Mouse (Mus musculus) embryonic fibroblast, embryonic 13.5 days (primary cell): ENCODE data around the gene Glp1r. TPM values are rescaled to one million over a fixed set of nuclear protein-coding genes. Genes with fewer than 3 reads are reported as not detected.

ENCODE experiments used
- H3K27ac ChIP-seq: 2 replicates; pipeline ENCODE4 v1.5.1; 2012; ENCODE audit warnings: low read length, control low read depth, inconsistent platforms; ENCODE audit not compliant: insufficient read depth
- H3K4me1 ChIP-seq: 2 replicates; pipeline ENCODE4 v1.6.1; 2011; ENCODE audit warnings: low read length; ENCODE audit not compliant: control insufficient read depth, insufficient read depth
- H3K4me3 ChIP-seq: 2 replicates; pipeline ENCODE4 v1.5.1; 2011; ENCODE audit warnings: mild to moderate bottlenecking, control low read depth, low read length; ENCODE audit not compliant: insufficient read depth
- CTCF ChIP-seq: IDR thresholded peaks from 2 replicates; pipeline ENCODE4 v1.5.1; 2011; ENCODE audit warnings: mild to moderate bottlenecking, control low read depth, low read length, moderate library complexity, borderline replicate concordance; ENCODE audit not compliant: insufficient read depth
- POLR2A ChIP-seq: IDR thresholded peaks from 2 replicates; pipeline ENCODE4 v1.6.1; 2011; ENCODE audit warnings: low read depth, mild to moderate bottlenecking, control low read depth, low read length, moderate library complexity
- polyA plus RNA-seq: library from polyadenylated mRNA; stranded (reverse); fragments of >200 nt; gene quantifications from 2 replicates; pipeline ENCODE4 v1.2.4, GENCODE M21; 2011; ENCODE audit warnings: low read depth; ENCODE audit not compliant: missing spikeins, insufficient read length

Gene Glp1r
- polyA plus RNA-seq, 1 experiment: not detected

GRCm38 (mm10) chr17:30880391-30880790, 21.2 kb upstream of the Glp1r start:
- Histone ChIP-seq H3K4me1 (no peaks in the 10 kb centered on the region), H3K4me3 (no peak overlapping the region), H3K27ac (no peak overlapping the region)
- no peak for TF ChIP-seq POLR2A
- no peak for TF ChIP-seq CTCF

- TF ChIP-seq POLR2A (no peak), CTCF (no peak)
- H3K4me1 ChIP-seq: no peaks in the 10 kb centered on the region
- H3K27ac ChIP-seq: no peak overlapping the region
- H3K4me3 ChIP-seq: no peak overlapping the region
Measured at GRCm38 (mm10) chr17:30881001-30881400, 20.6 kb upstream of the Glp1r start.

DNA sequence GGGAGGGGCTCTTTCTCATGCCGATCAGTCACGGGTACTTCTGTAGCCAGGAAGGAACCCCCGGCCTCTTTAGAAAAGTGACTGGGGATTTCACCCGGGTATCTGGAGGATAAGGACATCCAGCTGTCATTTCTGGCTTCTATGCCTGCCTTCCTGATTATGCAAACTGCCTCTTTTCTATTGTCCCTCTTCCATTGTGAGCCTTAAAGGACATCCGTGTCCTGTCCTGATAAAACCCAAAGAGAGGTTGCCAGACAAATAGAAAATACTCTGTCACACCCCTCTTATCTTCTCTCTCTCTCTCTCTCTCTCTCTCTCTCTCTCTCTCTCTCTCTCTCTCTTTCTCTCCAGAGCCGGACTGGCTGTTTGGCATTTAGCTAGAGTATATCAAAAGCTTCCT, 19.4 kb upstream of the Glp1r start:
- TF ChIP-seq CTCF: no peak
- no peak for TF ChIP-seq POLR2A
- no peaks in the 10 kb centered on the region for H3K4me1 ChIP-seq
- H3K4me3 ChIP-seq: no peak overlapping the region
- no peak overlapping the region for H3K27ac ChIP-seq

- no peaks in the 10 kb centered on the region for H3K4me1 ChIP-seq
- H3K4me3 ChIP-seq: no peak overlapping the region
- TF ChIP-seq POLR2A: no peak
- TF ChIP-seq CTCF: no peak
- H3K27ac ChIP-seq: no peak overlapping the region
Measured at GRCm38 (mm10) chr17:30883534-30883933, 18.1 kb upstream of the Glp1r start.

DNA sequence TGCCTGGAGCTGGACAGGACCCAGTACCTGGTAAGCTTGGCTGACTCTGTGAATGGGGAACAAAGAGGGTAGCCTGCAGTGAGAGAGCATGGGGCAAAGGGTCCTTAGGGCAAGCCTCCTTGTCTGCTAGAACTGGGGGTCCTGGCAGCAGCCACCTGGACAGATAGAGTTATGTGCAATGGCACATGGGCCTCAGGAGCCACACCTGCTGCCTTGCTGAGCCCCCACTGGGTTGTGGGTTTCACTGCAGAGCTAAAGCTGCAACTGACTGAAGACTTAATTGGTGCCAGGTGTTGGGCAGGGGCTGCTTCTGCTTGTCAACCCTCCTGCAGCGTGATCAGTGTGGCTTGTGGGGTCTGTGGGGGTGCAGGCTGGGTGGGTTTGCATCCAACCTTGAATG, 9.5 kb upstream of the Glp1r start:
- Histone ChIP-seq H3K4me3 (no peak overlapping the region), H3K4me1 (no peaks in the 10 kb centered on the region), H3K27ac (no peak overlapping the region)
- TF ChIP-seq CTCF: no peak
- no peak for TF ChIP-seq POLR2A

DNA sequence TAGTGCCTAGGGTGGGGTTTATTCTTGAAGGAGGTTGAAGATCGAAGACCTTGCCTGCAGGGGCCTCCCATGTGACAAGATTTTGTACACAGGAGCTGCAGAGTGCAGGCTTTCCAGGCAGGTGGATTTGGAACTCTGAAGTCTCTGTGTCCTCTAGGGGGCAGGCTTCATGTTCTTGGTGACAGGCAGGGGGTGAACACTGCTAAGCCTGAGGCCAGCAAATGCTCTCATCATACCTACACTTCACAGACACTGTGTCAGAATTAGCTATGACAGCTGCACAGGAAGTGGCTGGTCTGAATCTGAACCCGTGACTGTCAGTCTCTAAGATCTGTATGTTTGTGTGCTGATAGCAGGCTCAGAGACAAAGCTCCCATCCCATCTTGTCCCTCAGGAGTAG, 8.9 kb upstream of the Glp1r start:
- Histone ChIP-seq H3K27ac (no peak overlapping the region), H3K4me1 (no peaks in the 10 kb centered on the region), H3K4me3 (no peak overlapping the region)
- no peak for TF ChIP-seq POLR2A
- TF ChIP-seq CTCF: no peak

DNA sequence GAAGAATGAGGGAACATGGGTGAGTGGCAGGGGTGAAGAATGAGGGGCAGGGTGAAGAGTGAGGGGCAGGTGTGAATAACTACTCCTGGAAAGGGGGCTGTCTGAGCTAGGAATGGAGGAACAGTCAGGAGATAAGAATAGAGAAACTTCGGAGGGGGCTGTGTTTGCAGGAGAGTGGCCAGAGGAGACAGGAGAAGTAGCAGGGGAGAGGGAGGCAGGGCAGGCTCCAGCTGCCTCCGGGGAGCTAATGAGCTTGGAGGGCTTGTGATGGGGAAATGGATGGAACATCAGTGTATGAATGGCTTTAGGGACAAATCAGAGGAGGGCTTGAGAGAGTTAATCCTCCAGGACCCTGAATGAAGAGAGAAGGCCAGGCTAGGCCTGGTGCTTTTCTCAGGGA, 4.5 kb upstream of the Glp1r start:
- Histone ChIP-seq H3K4me3 (no peak overlapping the region), H3K27ac (no peak overlapping the region), H3K4me1 (no peaks in the 10 kb centered on the region)
- TF ChIP-seq CTCF (no peak), POLR2A (no peak)

- no peak overlapping the region for H3K4me3 ChIP-seq
Measured at GRCm38 (mm10) chr17:30904096-30904495, 2.5 kb downstream of the Glp1r start.

GRCm38 (mm10) chr17:30907577-30907976, 6.0 kb downstream of the Glp1r start:
- H3K4me1 ChIP-seq: no peaks in the 10 kb centered on the region
- no peak overlapping the region for H3K27ac ChIP-seq
- TF ChIP-seq CTCF (no peak), POLR2A (no peak)
- no peak overlapping the region for H3K4me3 ChIP-seq

More at GRCm38 (mm10) chr17:30904096-30904495, 2.5 kb downstream of the Glp1r start:
- Histone ChIP-seq H3K27ac (no peak overlapping the region), H3K4me1 (no peaks in the 10 kb centered on the region)
- no peak for TF ChIP-seq CTCF
- no peak for TF ChIP-seq POLR2A

DNA sequence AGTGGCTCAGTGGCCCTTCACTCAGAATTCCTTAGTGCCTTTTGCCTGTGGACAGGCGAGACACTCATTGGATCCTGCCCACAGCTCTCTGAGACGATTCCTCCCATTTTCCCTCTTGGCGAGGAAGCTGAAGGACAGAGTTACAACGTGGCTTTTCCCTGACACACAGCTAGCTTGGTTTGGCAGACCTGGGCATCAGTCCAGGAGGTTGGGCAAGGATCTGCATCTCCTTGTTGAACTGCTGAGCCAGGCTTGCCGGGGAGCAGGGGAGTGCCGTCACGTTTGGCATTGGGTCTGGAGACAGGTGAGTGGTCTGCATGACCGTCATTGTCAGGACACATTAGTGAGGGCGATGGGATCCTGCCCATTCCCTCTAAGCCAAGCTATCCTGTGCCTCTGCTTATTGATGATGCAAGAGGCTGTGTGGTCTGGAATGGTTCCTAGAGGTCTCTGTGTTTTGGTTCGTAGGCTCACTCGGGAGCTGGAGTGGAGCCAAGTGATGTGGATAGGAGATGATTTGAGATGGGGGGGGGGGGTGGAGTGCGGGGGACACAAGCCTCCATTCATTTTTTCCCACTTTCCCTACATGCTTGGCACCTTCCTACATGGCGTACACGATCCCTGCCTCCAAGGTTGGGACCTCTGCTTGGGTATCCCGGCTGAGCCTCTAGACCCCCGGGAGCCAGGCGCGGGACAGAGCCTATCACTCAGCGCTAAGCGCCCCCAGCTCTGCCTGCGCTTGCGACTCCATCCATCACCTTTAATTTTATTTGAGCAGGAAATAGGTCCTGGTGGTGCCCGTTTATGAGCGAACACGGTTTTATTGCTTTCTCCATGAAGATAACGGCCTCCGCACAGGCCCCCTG, 9.5 kb downstream of the Glp1r start:
- H3K27ac ChIP-seq: no peak overlapping the region
- no peak overlapping the region for H3K4me3 ChIP-seq
- no peaks in the 10 kb centered on the region for H3K4me1 ChIP-seq
- TF ChIP-seq POLR2A (no peak), CTCF (no peak)

GRCm38 (mm10) chr17:30911732-30912088, 10.1 kb downstream of the Glp1r start:
- no peak for TF ChIP-seq CTCF
- no peaks in the 10 kb centered on the region for H3K4me1 ChIP-seq
- no peak overlapping the region for H3K4me3 ChIP-seq
- H3K27ac ChIP-seq: no peak overlapping the region
